Mouse (Mus musculus) heart, postnatal 0 days (tissue): ENCODE results near the gene Slc25a53.
"Not testable (repeated sequence)": the region's sequence is repeated elsewhere in the genome, so short reads cannot be mapped to it uniquely, and the experiment has no call there.

Source experiments
- CTCF ChIP-seq: IDR thresholded peaks from 2 replicates; pipeline ENCODE4 v1.5.1; 2016; ENCODE audit warnings: antibody characterized with exemption, control low read depth, low read depth
- EP300 ChIP-seq: IDR thresholded peaks from 2 replicates; pipeline ENCODE4 v1.6.1; 2016; ENCODE audit warnings: antibody characterized with exemption, low read depth

- TF ChIP-seq CTCF, EP300: not testable (repeated sequence)
Observed at GRCm38 (mm10) chrX:136975397-136975796, 62.7 kb downstream of the Slc25a53 start, which contains the start of gene Tmsb15b2.
